Mouse (Mus musculus): Measurements from ENCODE around the gene Fgd2.

- no peak for TF ChIP-seq CTCF (IDR thresholded peaks at IDR 0.05; ENCODE audit: insufficient read depth, low read depth, low read length)
- no peak for TF ChIP-seq POLR2A (IDR thresholded peaks at IDR 0.05; ENCODE audit: insufficient read depth, low read depth, low read length)
Measured at GRCm38 (mm10) chr17:29368726-29369125, 8.0 kb downstream of the Fgd2 start.
